Mouse (Mus musculus) c-Kit-positive CD71-positive TER-119-negative erythroid progenitor cells, embryonic 14.5 days (primary cell): Measurements from ENCODE around the gene Cdh20.

Experiments
- DNase-seq: peaks from one replicate; pipeline ENCODE4 v3.0.0-alpha.2; 2013; ENCODE audit warnings: low read depth

Cdh20 gene

DNA sequence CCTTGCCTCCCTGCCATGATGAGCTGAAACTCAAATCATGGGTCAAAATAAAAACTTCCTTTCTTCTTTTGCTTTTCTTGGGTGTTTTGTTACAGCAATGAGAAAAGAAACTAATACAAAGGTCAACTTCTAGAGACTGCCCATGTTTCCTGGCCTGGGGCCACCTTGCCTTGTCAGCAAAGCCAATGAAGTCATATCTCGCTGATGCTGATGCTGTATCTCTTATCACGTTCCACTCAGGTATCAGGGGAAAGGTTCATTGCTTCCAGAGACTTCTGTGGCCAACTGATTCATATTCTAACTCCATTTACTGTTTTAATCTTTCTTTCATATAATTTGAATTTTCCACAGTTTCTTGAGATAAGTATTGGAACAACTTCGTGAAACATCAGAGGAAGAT lies 273.3 kb downstream of the Cdh20 start:
- no peak for DNase-seq
